Mouse (Mus musculus) frontal cortex, postnatal 10 days (tissue): ENCODE results near the gene Trim66.
A peak's percentile ranks its signal among the peaks of the same experiment; 100 is the strongest.

ENCODE experiments used
- DNase-seq, 2 experiments: peaks; one replicate each; pipeline ENCODE4 v3.0.0; 2022; ENCODE audit warnings: low spot score in 2 of 2, mixed read lengths in 1 of 2

Trim66 gene

GRCm38 (mm10) chr7:109522084-109522483 is 14.2 kb upstream of the Trim66 start:
- no peak for DNase-seq

DNA sequence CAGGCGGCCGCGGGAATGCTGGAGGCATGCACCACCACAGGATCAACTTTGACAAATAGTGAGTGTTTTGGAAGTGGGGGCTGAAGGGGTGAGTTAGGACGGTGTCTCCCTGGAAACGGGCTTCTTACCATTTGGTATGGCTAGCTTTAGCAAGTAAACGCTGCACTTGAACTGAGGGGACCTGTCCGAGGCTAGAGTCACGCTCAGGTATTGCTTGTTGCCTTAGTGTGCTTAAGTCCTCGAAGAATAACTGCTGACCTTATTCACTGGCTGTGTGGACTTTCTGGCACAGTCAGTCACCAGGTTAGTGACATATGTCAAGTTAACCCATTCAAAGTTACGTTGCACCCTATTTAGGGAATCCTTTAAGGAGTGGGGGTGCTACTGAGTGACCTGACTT is 12.0 kb upstream of the Trim66 start:
- DNase-seq: no peak

DNA sequence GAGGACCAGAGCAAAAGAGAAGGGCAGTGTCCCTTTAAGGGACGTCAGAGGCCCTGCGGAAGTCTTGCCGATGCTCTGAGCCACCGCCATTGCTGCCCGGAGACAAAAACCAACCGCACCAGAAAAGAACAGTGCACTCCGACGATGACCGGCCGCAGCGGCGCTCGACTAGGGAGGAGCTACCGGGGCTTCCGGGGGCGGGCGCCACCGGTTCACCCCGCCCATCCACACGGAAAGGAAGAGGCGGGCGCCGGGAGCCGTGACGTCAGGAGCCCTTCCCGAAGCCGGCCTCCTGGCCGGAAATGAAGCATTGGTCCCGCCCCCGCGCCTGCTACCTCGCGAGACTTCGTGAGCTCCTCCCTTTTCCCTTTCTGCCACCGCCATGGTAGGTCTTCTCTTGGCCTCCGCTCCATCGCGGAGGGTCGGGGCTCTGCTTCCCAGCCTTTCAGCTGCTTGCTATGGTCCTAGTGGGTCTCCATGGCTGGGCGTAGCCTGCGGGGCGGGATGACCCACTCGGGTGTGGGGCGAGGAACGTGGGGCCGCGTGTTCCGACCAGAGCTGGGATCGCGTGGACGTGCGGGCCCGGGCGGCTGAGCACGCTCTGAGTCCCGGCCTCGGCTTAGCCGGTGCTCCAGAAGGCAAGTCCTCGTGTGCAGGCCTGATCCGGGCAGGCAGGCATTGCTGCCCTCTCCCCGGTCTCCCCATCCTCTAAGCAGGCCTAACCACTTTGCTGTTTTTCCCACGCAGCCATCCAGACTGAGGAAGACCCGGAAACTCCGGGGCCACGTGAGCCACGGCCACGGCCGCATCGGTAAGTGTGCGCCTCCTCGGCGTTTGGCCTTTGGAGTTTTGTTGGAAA is 11.1 kb upstream of the Trim66 start, which contains the start of gene Rpl27a:
Rpl27a (plus strand) TSS at position 310 of the 859 bp plus-strand sequence.
- DNase-seq: peak; percentile 98

GRCm38 (mm10) chr7:109518036-109518681 is 10.2 kb upstream of the Trim66 start:
- DNase-seq: no peak

DNA sequence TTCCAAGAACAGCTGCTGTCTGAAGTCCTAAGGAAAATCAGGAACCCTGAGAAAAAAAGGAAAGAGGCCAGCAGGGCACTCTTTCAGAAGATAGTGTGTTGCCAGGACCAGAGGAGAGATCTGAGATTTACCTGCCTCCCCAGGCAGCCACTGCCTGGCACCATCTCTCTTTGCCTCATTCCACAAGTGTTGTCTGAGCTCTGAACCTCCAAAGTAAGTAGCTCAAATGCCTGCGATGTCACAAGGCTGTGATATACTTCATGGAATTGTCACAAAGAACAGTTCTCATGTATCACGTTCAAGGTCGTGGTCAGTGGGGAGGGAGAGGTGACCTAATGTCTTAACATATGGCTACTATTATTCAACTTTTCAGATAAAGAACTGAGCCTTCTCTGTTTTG is 8.6 kb upstream of the Trim66 start:
- DNase-seq: no peak

GRCm38 (mm10) chr7:109511838-109512237 is 3.9 kb upstream of the Trim66 start:
- no peak for DNase-seq

DNA sequence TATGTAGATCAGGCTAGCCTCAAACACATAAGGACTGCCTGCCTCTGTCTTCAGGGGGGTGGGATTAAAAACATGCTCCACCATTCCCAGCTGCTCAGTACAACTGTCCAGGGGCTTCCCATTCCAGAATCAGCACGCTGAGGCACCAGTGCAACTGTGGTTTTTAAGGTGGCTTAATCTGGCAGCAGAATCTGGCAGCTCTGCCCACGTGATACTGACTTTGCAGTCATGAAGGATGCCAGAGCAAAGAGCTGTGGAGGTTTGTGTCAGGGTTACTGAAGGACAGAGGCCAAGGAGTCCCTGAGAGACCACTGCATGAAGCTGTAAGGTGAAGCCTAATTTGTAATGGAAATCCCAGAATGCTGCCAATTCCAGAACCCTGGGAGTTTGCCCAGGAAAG is 2.9 kb upstream of the Trim66 start:
- no peak for DNase-seq

GRCm38 (mm10) chr7:109507572-109507971 is 362 bp downstream of the Trim66 start:
- no peak for DNase-seq

- no peak for DNase-seq
Measured at GRCm38 (mm10) chr7:109507119-109507518, 815 bp downstream of the Trim66 start.

DNA sequence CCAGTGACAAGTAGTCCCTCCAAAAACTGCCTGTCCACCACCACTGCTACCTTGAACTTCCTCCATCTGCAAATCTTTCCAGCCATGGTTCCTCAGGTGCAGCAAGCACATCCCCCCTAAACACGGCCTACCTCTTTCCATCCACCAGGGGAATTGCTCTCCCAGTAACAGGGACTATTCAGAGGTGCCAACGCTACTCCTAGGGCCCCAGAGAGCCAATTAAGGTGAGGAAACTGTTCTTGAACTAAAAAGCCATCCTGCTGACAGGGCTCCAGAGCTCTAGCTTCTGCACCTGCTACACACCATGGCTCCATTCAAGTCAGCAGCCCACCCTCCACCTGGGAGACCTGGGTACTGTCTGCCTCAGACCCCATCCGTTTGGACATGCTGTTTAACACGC is 10.4 kb downstream of the Trim66 start:
- no peak for DNase-seq

- DNase-seq: peak in 1 of 2 experiments; percentile 23
Measured at GRCm38 (mm10) chr7:109493319-109494316, 14.3 kb downstream of the Trim66 start.

DNA sequence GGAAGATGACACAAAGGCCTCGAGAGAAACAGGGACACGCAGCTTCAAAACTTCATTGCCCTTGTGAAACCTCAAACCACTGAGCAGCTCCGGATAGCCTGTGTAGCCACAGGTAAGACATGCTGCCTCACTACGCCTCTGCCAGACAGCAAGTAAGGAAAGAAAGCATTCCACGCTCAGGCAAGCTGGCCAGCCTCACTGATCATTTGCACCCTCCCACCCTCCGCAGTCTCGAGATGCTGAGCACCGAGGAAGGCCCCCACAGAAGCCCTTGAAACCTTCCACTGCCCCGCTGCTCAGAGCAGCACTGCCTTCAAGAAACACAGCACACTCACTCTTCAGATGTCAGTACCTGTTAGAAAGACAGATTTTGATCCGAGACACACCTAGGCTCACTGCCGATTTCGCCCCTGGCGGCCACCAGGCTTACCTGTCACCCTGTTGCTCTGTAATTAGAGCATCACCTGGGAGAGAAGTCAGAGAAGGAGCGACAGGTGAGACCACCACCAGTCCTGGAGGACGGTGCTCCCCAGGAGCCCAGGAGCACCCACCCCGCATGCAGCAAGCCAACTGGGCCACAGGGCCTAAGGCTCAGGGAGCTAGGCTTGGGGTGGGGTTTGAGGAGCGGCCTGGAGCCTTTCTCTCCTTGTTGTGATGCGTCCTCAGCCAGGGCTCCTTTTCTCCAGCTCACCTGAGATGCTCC is 15.2 kb downstream of the Trim66 start:
- no peak for DNase-seq

DNA sequence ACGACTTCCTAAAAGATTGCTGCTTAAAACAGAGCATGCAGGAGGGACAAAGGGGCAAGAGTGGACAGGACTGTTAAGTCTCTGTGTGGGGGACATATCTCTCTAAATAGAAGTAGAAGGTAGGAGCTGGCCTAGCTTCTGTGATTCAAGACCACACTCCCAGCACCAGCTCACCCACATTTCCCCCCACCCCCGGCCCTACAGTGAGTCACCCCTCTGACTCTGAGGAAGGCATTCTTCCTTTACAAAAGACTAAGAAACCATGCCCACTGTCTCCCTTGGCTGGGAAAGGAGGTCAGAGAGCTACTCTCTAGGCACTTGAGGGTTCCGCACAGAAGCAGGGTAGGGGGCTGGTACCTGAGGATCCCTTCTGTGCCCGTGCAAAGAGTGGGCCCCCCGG is 23.7 kb downstream of the Trim66 start:
- no peak for DNase-seq

- DNase-seq: peak in 1 of 2 experiments; percentile 14
Measured at GRCm38 (mm10) chr7:109480765-109481197, 27.2 kb downstream of the Trim66 start.

DNA sequence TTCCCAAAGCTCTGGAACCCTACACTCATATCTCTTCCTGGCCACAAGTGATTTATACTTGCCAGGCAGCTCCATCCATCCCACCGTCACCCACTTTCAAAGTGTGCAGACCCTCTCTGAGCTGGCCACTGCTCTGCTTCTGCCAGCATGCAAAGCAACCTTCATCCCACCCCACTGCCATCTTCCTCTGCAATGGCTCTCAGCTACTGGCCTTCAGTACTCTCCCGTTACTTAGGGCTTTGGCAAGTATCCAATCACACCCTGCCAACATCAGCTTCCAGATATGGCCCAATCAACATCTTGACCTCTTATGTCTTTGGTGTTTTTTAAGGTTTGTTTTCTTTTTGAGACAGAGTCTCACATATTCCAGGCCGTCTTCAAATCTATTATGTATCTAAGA is 30.0 kb downstream of the Trim66 start:
- no peak for DNase-seq

GRCm38 (mm10) chr7:109470700-109471099 is 37.2 kb downstream of the Trim66 start:
- DNase-seq: no peak

- no peak for DNase-seq
Measured at GRCm38 (mm10) chr7:109468262-109468701, 39.7 kb downstream of the Trim66 start.

- no peak for DNase-seq
Measured at GRCm38 (mm10) chr7:109467591-109467990, 40.3 kb downstream of the Trim66 start.

GRCm38 (mm10) chr7:109460698-109461097 is 47.2 kb downstream of the Trim66 start:
- DNase-seq: no peak

DNA sequence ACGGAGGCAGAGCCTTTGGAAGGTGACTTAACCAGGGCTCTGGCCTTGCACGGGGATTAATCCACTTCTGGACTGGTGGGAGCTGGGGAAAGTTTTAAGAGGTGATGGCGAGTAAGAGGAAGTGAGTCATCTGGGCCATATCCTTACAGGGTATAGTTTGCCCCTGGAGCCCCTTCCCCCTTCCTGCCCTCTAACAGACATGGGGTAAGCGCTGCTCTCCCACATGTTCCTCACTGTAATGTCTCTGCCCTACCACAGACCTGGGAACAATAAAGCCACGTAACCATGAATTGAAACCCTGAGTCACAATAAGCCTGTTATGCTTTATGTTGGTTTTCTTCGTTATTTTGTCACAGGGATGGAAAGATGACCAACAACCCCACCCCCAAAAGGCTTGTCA is 51.4 kb downstream of the Trim66 start:
- no peak for DNase-seq

DNA sequence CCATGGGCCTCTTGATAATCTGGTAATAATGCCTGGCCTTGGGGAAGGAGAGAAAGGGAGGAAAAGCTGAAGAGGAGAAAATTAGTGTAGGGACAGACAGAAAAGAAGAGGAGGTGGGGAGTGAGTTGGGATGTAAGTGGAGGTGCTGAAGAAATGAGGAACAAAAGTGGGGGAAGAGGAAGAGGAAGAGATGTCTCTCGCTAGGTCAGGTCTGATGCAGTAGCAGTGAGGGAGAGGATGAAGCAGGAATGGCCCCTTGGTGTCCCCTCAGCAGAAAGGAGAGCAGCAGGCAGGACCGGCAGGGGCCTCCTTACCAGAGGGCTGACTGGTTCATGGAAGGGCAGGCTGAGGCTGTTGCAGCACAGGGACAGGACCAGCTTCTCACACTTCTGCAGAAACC is 52.2 kb downstream of the Trim66 start:
- DNase-seq: no peak
